Mouse (Mus musculus) small intestine, adult 2 months (tissue): ENCODE results near the gene Gm11077.

ENCODE experiments used
- CTCF ChIP-seq: fragments of 200-500 bp; IDR thresholded peaks from 2 replicates; pipeline ENCODE4 v1.5.1; 2012; ENCODE audit warnings: low read depth, mild to moderate bottlenecking, control low read depth, inconsistent platforms, low read length, moderate library complexity, mixed read lengths; ENCODE audit not compliant: insufficient replicate concordance, insufficient read length; ENCODE audit errors: extremely low read depth
- POLR2A ChIP-seq: fragments of 200-500 bp; IDR thresholded peaks from 2 replicates; pipeline ENCODE4 v1.6.1; 2012; ENCODE audit warnings: low read depth, mild to moderate bottlenecking, control low read depth, inconsistent platforms, low read length, moderate library complexity

DNA sequence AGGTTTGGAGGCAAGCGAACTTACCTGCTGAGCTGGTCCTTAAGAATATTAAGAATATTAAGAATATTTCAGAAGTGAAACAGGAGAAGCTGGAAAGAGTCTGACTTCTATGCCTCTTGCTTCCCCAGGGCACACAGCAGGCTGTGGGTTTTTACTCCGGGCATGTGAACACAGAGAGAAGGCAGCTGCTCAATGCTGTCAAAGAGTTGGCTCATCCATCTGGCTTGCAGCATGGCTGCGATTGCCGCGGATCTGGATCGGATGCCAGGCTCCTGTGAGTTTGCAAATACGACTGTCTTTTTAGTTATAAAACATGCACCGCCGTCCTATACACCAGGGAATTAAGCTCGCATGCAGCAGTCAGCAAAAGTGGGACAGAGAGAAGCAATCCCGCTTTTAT, 31.1 kb upstream of the Gm11077 start:
- no peak for TF ChIP-seq CTCF
- no peak for TF ChIP-seq POLR2A
